Comparison of ENCODE assay signal across 8 mouse cellular contexts in genomic region chr11:49848080-49848815, GRCm38 (mm10). TPM values are rescaled to one million over a fixed set of nuclear protein-coding genes. Genes with fewer than 3 reads are reported as not detected.
DNase-seq lines count a peak whose midpoint lies in the region; ATAC-seq lines count a peak whose summit lies in the region.

No protein-coding gene starts in this region.

- H3K27ac ChIP-seq in lung, embryonic 15.5 days: no peak overlapping the region
- H3K27ac ChIP-seq in hindbrain, embryonic 10.5 days: no peak overlapping the region
- H3K27ac ChIP-seq in stomach, embryonic 15.5 days: no peak overlapping the region

- DNase-seq in lung, postnatal 4 days: no peak
- DNase-seq in cerebellum, postnatal 10 days: peak; percentile 31 to 36
- no peak for DNase-seq in hindbrain, embryonic 10.5 days (ENCODE audit: low spot score)
- DNase-seq in liver: peak; percentile 31
- no peak for DNase-seq in spleen, adult 12 weeks (ENCODE audit: low spot score)
- DNase-seq in frontal cortex, postnatal 25 days (ENCODE audit: low spot score in 2 of 2): no peak

- no peak for ATAC-seq in lung, embryonic 15.5 days (ENCODE audit: borderline replicate concordance, extremely low read depth, low FRiP score, low TSS enrichment)
- ATAC-seq in stomach, embryonic 15.5 days (ENCODE audit: insufficient read depth, low FRiP score, low read depth): no peak

- H3K4me1 ChIP-seq in lung, embryonic 15.5 days: peaks cover 21% of the 10 kb centered on the region
- H3K4me1 ChIP-seq in hindbrain, embryonic 10.5 days (replicated peaks): peaks cover 26% of the 10 kb centered on the region
- peaks cover 16% of the 10 kb centered on the region for H3K4me1 ChIP-seq in stomach, embryonic 15.5 days

- no peak overlapping the region for H3K9ac ChIP-seq in lung, embryonic 15.5 days
- no peak overlapping the region for H3K9ac ChIP-seq in stomach, embryonic 15.5 days

- peaks cover 13% of the 10 kb centered on the region; the same call in 1 of the 2 replicates for H3K36me3 ChIP-seq in lung, embryonic 15.5 days
- peaks cover 14% of the 10 kb centered on the region for H3K36me3 ChIP-seq in hindbrain, embryonic 10.5 days
- no peaks in the 10 kb centered on the region for H3K36me3 ChIP-seq in stomach, embryonic 15.5 days

- no peaks in the 10 kb centered on the region for H3K9me3 ChIP-seq in lung, embryonic 15.5 days
- no peaks in the 10 kb centered on the region for H3K9me3 ChIP-seq in hindbrain, embryonic 10.5 days
- no peaks in the 10 kb centered on the region for H3K9me3 ChIP-seq in stomach, embryonic 15.5 days

- no peak overlapping the region for H3K4me3 ChIP-seq in lung, embryonic 15.5 days
- H3K4me3 ChIP-seq in hindbrain, embryonic 10.5 days: peak overlapping the region; percentile 74; the same call in 1 of the 2 replicates
- 0 out of 2 replicates have a peak overlapping the region, but pooled peaks have one; percentile 8 for H3K4me3 ChIP-seq in stomach, embryonic 15.5 days (replicated peaks)

- no peaks in the 10 kb centered on the region for H3K27me3 ChIP-seq in lung, embryonic 15.5 days
- H3K27me3 ChIP-seq in hindbrain, embryonic 10.5 days (ENCODE audit: insufficient read depth, poor library complexity, severe bottlenecking): no peaks in the 10 kb centered on the region
- no peaks in the 10 kb centered on the region for H3K27me3 ChIP-seq in stomach, embryonic 15.5 days (replicated peaks)

- 54% methylated on average over 4 of the region's 4 CpGs for WGBS in lung, embryonic 15.5 days
- 87% methylated on average over 4 of the region's 4 CpGs for WGBS in hindbrain, embryonic 10.5 days
- WGBS in stomach, embryonic 15.5 days: 65% methylated on average over 4 of the region's 4 CpGs

- H3K4me2 ChIP-seq in lung, embryonic 15.5 days: peak overlapping the region; percentile 64; the same call in 1 of the 2 replicates
- H3K4me2 ChIP-seq in stomach, embryonic 15.5 days: peak overlapping the region; percentile 79

RNA-seq across cellular contexts. Expression of gene Mapk9, which starts 1.7 kb away (rescaled TPM):
- polyA plus RNA-seq in lung, embryonic 15.5 days (2015; fragmentation: Nextera tagmentation; extraction: Ambion mirVana): 36.1 and 38.8 TPM in 2 replicates
- 26.5 and 34.0 TPM in 2 replicates for polyA plus RNA-seq in hindbrain, embryonic 10.5 days (2016; fragmentation: Nextera tagmentation; extraction: Ambion mirVana)
- 31.3 and 34.8 TPM in 2 replicates for polyA plus RNA-seq in stomach, embryonic 15.5 days (2015; fragmentation: Nextera tagmentation; extraction: Ambion mirVana)

RNA-seq across cellular contexts. Expression of gene Rasgef1c, which starts 53.4 kb away (rescaled TPM):
- polyA plus RNA-seq in lung, embryonic 15.5 days (2015; fragmentation: Nextera tagmentation; extraction: Ambion mirVana): 0.09 and 0.15 TPM in 2 replicates
- polyA plus RNA-seq in hindbrain, embryonic 10.5 days (2016; fragmentation: Nextera tagmentation; extraction: Ambion mirVana): 1.5 and 3.7 TPM in 2 replicates
- 0.49 and 0.84 TPM in 2 replicates for polyA plus RNA-seq in stomach, embryonic 15.5 days (2015; fragmentation: Nextera tagmentation; extraction: Ambion mirVana)

RNA-seq across cellular contexts. Expression of gene Gfpt2, which starts 54.3 kb away (rescaled TPM):
- 10.3 and 10.6 TPM in 2 replicates for polyA plus RNA-seq in lung, embryonic 15.5 days (2015; fragmentation: Nextera tagmentation; extraction: Ambion mirVana)
- 16.0 and 22.1 TPM in 2 replicates for polyA plus RNA-seq in hindbrain, embryonic 10.5 days (2016; fragmentation: Nextera tagmentation; extraction: Ambion mirVana)
- polyA plus RNA-seq in stomach, embryonic 15.5 days (2015; fragmentation: Nextera tagmentation; extraction: Ambion mirVana): 8.1 and 8.7 TPM in 2 replicates

Comparison
In these comparisons a context has a peak if more than half of its experiments do, and no peak if none do; other contexts are left out.
1. DNase-seq: peak in cerebellum, postnatal 10 days (2 of 2) and liver (single experiment); none in lung, postnatal 4 days (0 of 2), hindbrain, embryonic 10.5 days (single experiment), spleen, adult 12 weeks (single experiment) and frontal cortex, postnatal 25 days (0 of 2).